Mouse (Mus musculus): ENCODE measurements around the gene Abcd1. TPM values are rescaled to one million over a fixed set of nuclear protein-coding genes. Genes with fewer than 3 reads are reported as not detected.

Gene Abcd1
- 8.1 and 9.2 TPM in 2 replicates for polyA plus RNA-seq (2014; fragmentation: Nextera tagmentation; extraction: Ambion mirVana)

DNA sequence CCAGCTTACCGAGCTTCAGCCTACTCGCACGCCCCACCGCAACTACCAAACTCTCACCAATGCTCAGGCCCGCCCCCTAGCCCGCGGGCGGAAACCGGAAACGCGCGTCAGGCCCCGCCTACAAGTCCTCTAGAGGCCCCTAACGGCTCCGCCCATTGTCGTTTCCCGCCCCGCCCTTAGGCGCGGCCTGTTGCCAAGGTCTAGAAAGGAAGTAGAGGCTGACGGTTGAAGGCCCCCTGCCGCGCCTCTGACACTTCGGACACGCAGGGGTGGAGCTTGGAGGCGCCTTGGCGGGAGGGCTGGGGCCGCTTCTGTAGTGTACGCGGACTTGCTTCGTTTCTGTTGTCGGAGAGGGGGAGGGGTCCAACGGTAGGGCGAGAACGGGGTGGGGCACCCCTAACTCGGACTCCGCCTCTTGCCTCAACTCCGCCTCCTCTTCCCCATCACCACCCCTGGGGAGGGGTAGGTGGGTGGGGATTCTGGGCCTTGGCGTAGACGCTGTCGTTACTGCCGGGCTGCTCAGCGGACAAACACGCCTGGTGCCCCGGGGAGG lies at the start of gene Abcd1, which contains the start of gene Bcap31:
Gene Abcd1, plus strand, starts transcription at position 489 of the 553 bp plus-strand sequence.
Gene Bcap31, minus strand, starts transcription at position 67 of the 553 bp plus-strand sequence.
- H3K4me3 ChIP-seq (ENCODE audit: low read depth, low read length): peak within 1 kb of the TSS; percentile 56
- H3K27ac ChIP-seq (ENCODE audit: low read depth, low read length): peak within 1 kb of the TSS; percentile 73
- H3K4me1 ChIP-seq (ENCODE audit: control insufficient read depth, insufficient read depth, low read length): peaks cover 8% of the 10 kb centered on the region; the same call in 1 of the 2 replicates
- H3K36me3 ChIP-seq (ENCODE audit: control insufficient read depth, insufficient read depth, low read length): no peaks in the 10 kb centered on the region
- peak within 1 kb of the TSS; percentile 73 for H3K4me2 ChIP-seq
- H3K9me3 ChIP-seq (replicated peaks; ENCODE audit: control insufficient read depth, low read length): no peaks in the 10 kb centered on the region
- peak; percentile 90 for ATAC-seq (replicated peaks; ENCODE audit: insufficient number of reproducible peaks, low FRiP score, low TSS enrichment)
- WGBS (ENCODE audit: insufficient replicate concordance): 16% methylated on average over 41 of the region's 45 CpGs
- H3K27me3 ChIP-seq (ENCODE audit: control insufficient read depth, insufficient read depth, low read length): no peaks in the 10 kb centered on the region; the same call in 1 of the 2 replicates
- H3K9ac ChIP-seq (ENCODE audit: low read depth, low read length): peak within 1 kb of the TSS; percentile 73

DNA sequence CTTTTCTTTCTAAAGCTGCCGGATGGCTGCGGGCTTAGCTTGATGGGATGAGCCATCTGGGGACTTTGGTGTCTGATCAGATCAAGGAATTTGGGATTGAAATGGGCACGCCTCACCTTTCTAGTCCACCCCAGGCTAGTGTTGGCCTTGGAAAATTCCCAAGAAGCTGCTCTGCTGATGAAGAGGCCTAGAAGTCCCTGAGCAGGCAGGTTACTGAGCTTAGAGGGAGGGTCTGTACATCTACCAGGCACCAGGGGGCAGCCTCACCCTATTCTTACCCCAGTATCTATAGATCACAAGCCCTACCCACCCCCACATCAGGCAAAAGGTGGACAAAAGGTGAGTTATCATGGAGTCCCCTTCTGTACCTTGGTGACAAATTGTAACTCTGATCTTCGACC lies 44.4 kb upstream of the Abcd1 start:
- Histone ChIP-seq H3K4me3 (ENCODE audit: low read depth, low read length) (no peak overlapping the region), H3K36me3 (ENCODE audit: control insufficient read depth, insufficient read depth, low read length) (no peaks in the 10 kb centered on the region), H3K27ac (ENCODE audit: low read depth, low read length) (no peak overlapping the region), H3K4me1 (ENCODE audit: control insufficient read depth, insufficient read depth, low read length) (no peaks in the 10 kb centered on the region), H3K4me2 (no peak overlapping the region), H3K9ac (ENCODE audit: low read depth, low read length) (no peak overlapping the region), H3K9me3 (replicated peaks; ENCODE audit: control insufficient read depth, low read length) (no peaks in the 10 kb centered on the region), H3K27me3 (ENCODE audit: control insufficient read depth, insufficient read depth, low read length) (peaks cover 5% of the 10 kb centered on the region)
- WGBS (ENCODE audit: insufficient replicate concordance): 55% methylated on average over 4 of the region's 4 CpGs
- no peak for ATAC-seq (replicated peaks; ENCODE audit: insufficient number of reproducible peaks, low FRiP score, low TSS enrichment)

DNA sequence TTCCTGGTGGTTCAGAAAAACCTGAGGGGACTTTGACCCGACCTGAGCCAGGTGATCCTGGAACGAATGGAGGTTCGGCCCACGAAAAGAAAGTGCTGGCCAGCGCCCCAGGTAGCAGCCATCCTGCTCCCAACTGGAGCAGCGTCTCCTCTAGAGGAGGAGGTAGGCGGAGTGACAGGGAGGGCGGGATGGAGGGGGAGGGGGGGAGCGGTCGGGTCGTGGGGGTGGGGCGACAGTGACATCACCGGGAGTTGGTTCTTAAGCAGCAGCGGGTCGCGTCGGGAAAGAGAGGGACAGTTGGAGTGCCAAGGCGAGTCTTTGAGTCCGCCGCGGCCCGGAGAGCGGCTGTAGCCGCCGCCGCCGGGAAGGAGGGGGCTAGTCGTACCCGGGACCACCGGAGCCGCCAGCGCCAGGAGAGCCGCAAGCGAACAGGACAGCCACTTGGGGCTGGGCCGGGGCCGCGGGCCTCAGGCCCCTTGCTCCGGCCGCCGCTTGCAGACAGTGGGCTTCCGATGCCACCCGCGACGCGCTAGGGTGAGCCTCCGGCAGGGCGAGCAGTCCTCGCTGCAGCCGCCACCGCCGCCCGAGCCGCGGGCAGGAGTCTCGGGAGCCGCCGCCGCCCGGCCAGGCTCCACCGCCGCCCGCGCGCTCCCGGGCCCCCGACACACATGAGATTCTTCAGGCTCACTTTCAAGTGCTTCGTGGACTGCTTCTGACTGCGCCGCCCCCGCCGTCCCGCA lies 43.3 kb upstream of the Abcd1 start, which contains the start of gene Slc6a8:
Gene Slc6a8, plus strand, starts transcription at position 272 of the 740 bp plus-strand sequence.
- Histone ChIP-seq H3K36me3 (ENCODE audit: control insufficient read depth, insufficient read depth, low read length) (no peaks in the 10 kb centered on the region), H3K4me3 (ENCODE audit: low read depth, low read length) (peak within 1 kb of the TSS; percentile 50), H3K9me3 (replicated peaks; ENCODE audit: control insufficient read depth, low read length) (no peaks in the 10 kb centered on the region), H3K27me3 (ENCODE audit: control insufficient read depth, insufficient read depth, low read length) (peaks cover 5% of the 10 kb centered on the region), H3K4me2 (peak within 1 kb of the TSS; percentile 70), H3K27ac (ENCODE audit: low read depth, low read length) (peak within 1 kb of the TSS; percentile 74), H3K4me1 (ENCODE audit: control insufficient read depth, insufficient read depth, low read length) (no peaks in the 10 kb centered on the region), H3K9ac (ENCODE audit: low read depth, low read length) (peak within 1 kb of the TSS; percentile 66)
- peak; percentile 71 for ATAC-seq (replicated peaks; ENCODE audit: insufficient number of reproducible peaks, low FRiP score, low TSS enrichment)
- 10% methylated on average over 19 of the region's 72 CpGs for WGBS (ENCODE audit: insufficient replicate concordance)

DNA sequence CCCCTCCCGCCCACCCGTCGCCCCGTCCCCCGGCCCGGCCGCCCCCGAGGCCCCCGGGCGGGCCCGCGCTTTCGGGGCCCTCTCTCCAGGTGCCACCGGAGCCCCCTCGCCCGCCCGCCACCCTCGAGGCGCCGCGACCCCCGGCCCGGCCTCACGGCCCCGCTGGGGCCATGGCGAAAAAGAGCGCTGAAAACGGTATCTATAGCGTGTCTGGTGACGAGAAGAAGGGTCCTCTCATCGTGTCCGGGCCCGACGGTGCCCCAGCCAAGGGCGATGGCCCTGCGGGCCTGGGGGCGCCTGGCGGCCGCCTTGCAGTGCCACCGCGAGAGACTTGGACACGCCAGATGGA lies 42.8 kb upstream of the Abcd1 start:
- Histone ChIP-seq H3K4me2 (peak overlapping the region; percentile 70), H3K9ac (ENCODE audit: low read depth, low read length) (peak overlapping the region; percentile 66), H3K4me3 (ENCODE audit: low read depth, low read length) (peak overlapping the region; percentile 50), H3K4me1 (ENCODE audit: control insufficient read depth, insufficient read depth, low read length) (no peaks in the 10 kb centered on the region), H3K27me3 (ENCODE audit: control insufficient read depth, insufficient read depth, low read length) (peaks cover 5% of the 10 kb centered on the region), H3K27ac (ENCODE audit: low read depth, low read length) (peak overlapping the region; percentile 74), H3K9me3 (replicated peaks; ENCODE audit: control insufficient read depth, low read length) (no peaks in the 10 kb centered on the region), H3K36me3 (ENCODE audit: control insufficient read depth, insufficient read depth, low read length) (no peaks in the 10 kb centered on the region)
- WGBS (ENCODE audit: insufficient replicate concordance): 25% methylated on average over 24 of the region's 42 CpGs
- ATAC-seq (replicated peaks; ENCODE audit: insufficient number of reproducible peaks, low FRiP score, low TSS enrichment): no peak

DNA sequence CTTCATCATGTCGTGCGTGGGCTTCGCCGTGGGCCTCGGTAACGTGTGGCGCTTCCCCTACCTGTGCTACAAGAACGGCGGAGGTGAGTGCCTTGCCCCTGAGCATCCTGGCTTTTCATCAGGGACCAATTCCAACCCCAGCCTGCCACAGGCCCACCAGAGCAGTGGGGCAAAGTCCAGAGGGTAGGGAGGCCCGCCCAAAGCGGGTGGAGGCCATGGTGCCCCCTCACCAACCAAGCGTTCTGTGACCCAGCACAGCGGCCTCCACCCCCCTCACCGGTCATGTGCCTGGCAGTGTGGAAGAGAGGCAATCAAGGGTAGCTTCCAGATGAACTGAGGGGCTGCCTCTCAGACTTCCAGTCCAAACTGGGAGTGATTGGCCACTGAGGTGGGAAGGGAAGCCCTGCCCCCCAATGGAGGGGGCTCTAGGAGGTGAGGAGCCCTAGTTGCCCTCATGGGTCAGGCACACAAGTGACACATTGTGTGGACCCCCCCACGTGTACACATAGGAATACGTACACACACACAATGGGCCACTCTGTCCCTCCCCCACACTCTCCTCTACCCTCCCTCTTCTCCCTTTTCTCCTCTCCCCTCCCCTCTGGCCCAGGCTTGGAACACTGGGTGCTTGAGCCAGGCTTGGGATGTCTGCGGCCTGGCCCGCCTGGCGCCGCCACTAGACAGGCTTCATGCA lies 42.3 kb upstream of the Abcd1 start:
- 29% methylated on average over 20 of the region's 20 CpGs for WGBS (ENCODE audit: insufficient replicate concordance)
- H3K36me3 ChIP-seq (ENCODE audit: control insufficient read depth, insufficient read depth, low read length): no peaks in the 10 kb centered on the region
- peak overlapping the region; percentile 66 for H3K9ac ChIP-seq (ENCODE audit: low read depth, low read length)
- peaks cover 5% of the 10 kb centered on the region for H3K27me3 ChIP-seq (ENCODE audit: control insufficient read depth, insufficient read depth, low read length)
- no peaks in the 10 kb centered on the region for H3K4me1 ChIP-seq (ENCODE audit: control insufficient read depth, insufficient read depth, low read length)
- peak overlapping the region; percentile 50 for H3K4me3 ChIP-seq (ENCODE audit: low read depth, low read length)
- peak; percentile 40; the same call in 1 of the 2 replicates for ATAC-seq (replicated peaks; ENCODE audit: insufficient number of reproducible peaks, low FRiP score, low TSS enrichment)
- peak overlapping the region; percentile 70 for H3K4me2 ChIP-seq
- H3K27ac ChIP-seq (ENCODE audit: low read depth, low read length): peak overlapping the region; percentile 74; the same call in 1 of the 2 replicates
- H3K9me3 ChIP-seq (replicated peaks; ENCODE audit: control insufficient read depth, low read length): no peaks in the 10 kb centered on the region

DNA sequence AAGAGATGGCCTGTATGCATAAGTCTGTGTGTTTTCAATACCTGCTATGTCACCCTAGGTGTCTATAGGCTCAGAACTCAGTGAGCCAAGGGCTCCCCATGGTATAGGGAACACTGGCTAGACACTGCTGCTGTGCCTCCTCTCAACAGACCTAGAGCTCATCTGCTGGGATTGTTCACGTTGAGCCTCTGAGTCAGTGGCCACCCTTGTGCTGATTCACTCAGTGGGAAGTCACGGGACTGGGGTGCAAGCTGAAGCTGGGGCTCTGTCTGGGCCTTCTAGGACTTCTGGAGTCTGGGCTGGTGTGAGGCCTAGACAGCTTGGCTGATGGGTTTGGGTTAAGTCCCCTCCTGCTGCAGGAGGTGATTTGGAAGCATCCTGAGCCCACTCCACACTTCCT lies 41.2 kb upstream of the Abcd1 start:
- Histone ChIP-seq H3K36me3 (ENCODE audit: control insufficient read depth, insufficient read depth, low read length) (peaks cover under 1% of the 10 kb centered on the region; the same call in 1 of the 2 replicates), H3K27ac (ENCODE audit: low read depth, low read length) (no peak overlapping the region), H3K9ac (ENCODE audit: low read depth, low read length) (no peak overlapping the region), H3K27me3 (ENCODE audit: control insufficient read depth, insufficient read depth, low read length) (peaks cover 5% of the 10 kb centered on the region), H3K4me3 (ENCODE audit: low read depth, low read length) (no peak overlapping the region), H3K4me2 (peak overlapping the region; percentile 70; the same call in 1 of the 2 replicates), H3K4me1 (ENCODE audit: control insufficient read depth, insufficient read depth, low read length) (no peaks in the 10 kb centered on the region), H3K9me3 (replicated peaks; ENCODE audit: control insufficient read depth, low read length) (no peaks in the 10 kb centered on the region)
- ATAC-seq (replicated peaks; ENCODE audit: insufficient number of reproducible peaks, low FRiP score, low TSS enrichment): no peak
- 55% methylated on average over 2 of the region's 2 CpGs for WGBS (ENCODE audit: insufficient replicate concordance)

DNA sequence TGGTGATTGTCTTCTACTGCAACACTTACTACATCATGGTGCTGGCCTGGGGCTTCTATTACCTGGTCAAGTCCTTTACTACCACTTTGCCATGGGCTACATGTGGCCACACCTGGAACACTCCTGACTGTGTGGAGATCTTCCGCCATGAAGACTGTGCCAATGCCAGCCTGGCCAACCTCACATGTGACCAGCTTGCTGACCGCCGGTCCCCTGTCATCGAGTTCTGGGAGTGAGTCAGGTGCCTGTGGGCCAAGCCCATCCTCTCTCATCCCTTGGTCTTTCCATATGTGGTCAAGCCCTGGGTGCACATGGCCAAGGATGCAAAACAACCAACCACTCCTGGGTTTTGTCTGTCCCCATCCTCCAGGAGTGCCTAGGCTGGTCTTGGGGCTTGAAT lies 39.7 kb upstream of the Abcd1 start:
- no peak overlapping the region for H3K4me2 ChIP-seq
- H3K4me3 ChIP-seq (ENCODE audit: low read depth, low read length): no peak overlapping the region
- WGBS (ENCODE audit: insufficient replicate concordance): 86% methylated on average over 4 of the region's 4 CpGs
- H3K4me1 ChIP-seq (ENCODE audit: control insufficient read depth, insufficient read depth, low read length): no peaks in the 10 kb centered on the region
- peaks cover 4% of the 10 kb centered on the region; the same call in 1 of the 2 replicates for H3K36me3 ChIP-seq (ENCODE audit: control insufficient read depth, insufficient read depth, low read length)
- ATAC-seq (replicated peaks; ENCODE audit: insufficient number of reproducible peaks, low FRiP score, low TSS enrichment): no peak
- H3K9ac ChIP-seq (ENCODE audit: low read depth, low read length): no peak overlapping the region
- peaks cover 5% of the 10 kb centered on the region for H3K27me3 ChIP-seq (ENCODE audit: control insufficient read depth, insufficient read depth, low read length)
- no peak overlapping the region for H3K27ac ChIP-seq (ENCODE audit: low read depth, low read length)
- no peaks in the 10 kb centered on the region for H3K9me3 ChIP-seq (replicated peaks; ENCODE audit: control insufficient read depth, low read length)

DNA sequence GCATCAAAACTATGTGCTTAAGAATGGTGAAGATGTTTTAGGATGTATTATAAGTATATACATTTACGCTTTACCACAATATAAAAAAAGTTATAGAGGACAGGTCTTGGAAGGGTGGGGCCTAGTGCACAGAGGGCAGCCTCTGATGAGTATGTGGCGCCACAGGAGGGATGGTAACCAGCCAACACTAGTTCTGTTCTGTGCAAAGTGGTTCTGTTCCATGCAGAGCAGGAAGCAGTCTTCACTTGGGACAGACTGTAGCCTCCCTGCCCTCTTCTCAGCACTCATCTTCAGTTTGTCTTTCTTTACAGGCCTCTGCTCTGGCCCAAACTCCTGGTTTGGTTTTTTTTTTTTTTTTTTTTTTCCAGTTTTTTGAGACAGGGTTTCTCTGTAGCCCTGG lies 32.2 kb upstream of the Abcd1 start:
- ATAC-seq (replicated peaks; ENCODE audit: insufficient number of reproducible peaks, low FRiP score, low TSS enrichment): no peak
- no peaks in the 10 kb centered on the region; the same call in 1 of the 2 replicates for H3K27me3 ChIP-seq (ENCODE audit: control insufficient read depth, insufficient read depth, low read length)
- H3K9me3 ChIP-seq (replicated peaks; ENCODE audit: control insufficient read depth, low read length): no peaks in the 10 kb centered on the region
- no peaks in the 10 kb centered on the region; the same call in 1 of the 2 replicates for H3K4me1 ChIP-seq (ENCODE audit: control insufficient read depth, insufficient read depth, low read length)
- no peak overlapping the region for H3K4me3 ChIP-seq (ENCODE audit: low read depth, low read length)
- no peak overlapping the region for H3K4me2 ChIP-seq
- no peak overlapping the region for H3K27ac ChIP-seq (ENCODE audit: low read depth, low read length)
- no peak overlapping the region for H3K9ac ChIP-seq (ENCODE audit: low read depth, low read length)
- WGBS (ENCODE audit: insufficient replicate concordance): 80% methylated on average over 2 of the region's 2 CpGs
- peaks cover 4% of the 10 kb centered on the region; the same call in 1 of the 2 replicates for H3K36me3 ChIP-seq (ENCODE audit: control insufficient read depth, insufficient read depth, low read length)

Data from heart, embryonic 11.5 days (tissue).